Mouse (Mus musculus): ENCODE measurements around the gene Gm21903. TPM values are rescaled to one million over a fixed set of nuclear protein-coding genes. Genes with fewer than 3 reads are reported as not detected.
"Not testable (repeated sequence)": the region's sequence is repeated elsewhere in the genome, so short reads cannot be mapped to it uniquely, and the experiment has no call there.

The Gm21903 gene
- not detected in 2 replicates for polyA plus RNA-seq (2012)

- TF ChIP-seq GATA1 (IDR thresholded peaks at IDR 0.05; ENCODE audit: low read length): no peak
These were observed at the start of gene Gm21903 for GRCm38 (mm10) chr17:39043241-39043640. TSS of gene Gm21903 (minus strand) at chr17:39043341.

DNA sequence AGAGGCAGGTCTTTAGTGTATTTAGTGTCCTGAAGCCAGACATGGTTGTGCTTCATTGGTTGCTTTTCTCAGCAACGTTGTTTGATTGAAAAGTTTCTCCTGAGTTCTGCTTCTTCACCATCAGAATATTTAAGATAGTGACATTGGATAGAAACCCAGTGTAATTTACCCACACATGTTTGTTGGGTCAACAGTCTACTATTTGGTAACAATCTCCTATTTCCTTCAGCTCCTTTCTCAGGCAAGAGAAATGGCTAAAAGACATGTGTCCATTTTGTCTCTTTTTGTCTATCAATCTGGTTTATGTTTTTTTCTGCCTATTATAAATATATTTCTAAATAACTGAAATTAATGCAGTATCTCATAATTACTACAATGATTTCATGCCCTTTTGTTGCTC is 33.8 kb upstream of the Gm21903 start, which contains the start of gene Esp23:
Gene Esp23 (minus strand): TSS at position 101 of the 400 bp plus-strand sequence.
- no peak for TF ChIP-seq GATA1 (IDR thresholded peaks at IDR 0.05; ENCODE audit: low read length)

GRCm38 (mm10) chr17:39063641-39064040 is 20.5 kb upstream of the Gm21903 start:
- TF ChIP-seq GATA1 (IDR thresholded peaks at IDR 0.05; ENCODE audit: low read length): no peak

DNA sequence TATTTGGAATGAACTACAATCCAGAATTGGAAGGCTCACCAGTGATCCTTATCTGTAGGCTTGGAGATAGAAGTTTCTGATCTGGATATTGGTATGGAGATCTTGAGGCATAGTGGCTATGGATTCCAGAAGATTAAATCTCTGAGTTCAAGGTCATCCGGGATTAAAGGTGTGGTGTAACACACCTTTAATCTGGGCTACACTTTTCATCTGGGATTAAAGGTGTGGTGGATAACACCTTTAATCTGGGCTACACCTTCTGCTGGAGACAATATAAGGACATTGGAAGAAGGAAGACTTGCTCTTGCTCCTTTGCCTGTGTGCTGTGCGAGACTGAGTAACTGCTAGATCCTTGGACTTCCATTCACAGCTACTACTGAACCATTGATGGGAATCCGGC is 6.7 kb downstream of the Gm21903 start, which contains the start of gene Esp24:
Gene Esp24 (plus strand): TSS at position 301 of the 400 bp plus-strand sequence.
- not testable (repeated sequence) for TF ChIP-seq GATA1 (IDR thresholded peaks at IDR 0.05; ENCODE audit: low read length)

GRCm38 (mm10) chr17:39017184-39017583 is 26.0 kb downstream of the Gm21903 start:
- TF ChIP-seq GATA1 (IDR thresholded peaks at IDR 0.05; ENCODE audit: low read length): no peak

DNA sequence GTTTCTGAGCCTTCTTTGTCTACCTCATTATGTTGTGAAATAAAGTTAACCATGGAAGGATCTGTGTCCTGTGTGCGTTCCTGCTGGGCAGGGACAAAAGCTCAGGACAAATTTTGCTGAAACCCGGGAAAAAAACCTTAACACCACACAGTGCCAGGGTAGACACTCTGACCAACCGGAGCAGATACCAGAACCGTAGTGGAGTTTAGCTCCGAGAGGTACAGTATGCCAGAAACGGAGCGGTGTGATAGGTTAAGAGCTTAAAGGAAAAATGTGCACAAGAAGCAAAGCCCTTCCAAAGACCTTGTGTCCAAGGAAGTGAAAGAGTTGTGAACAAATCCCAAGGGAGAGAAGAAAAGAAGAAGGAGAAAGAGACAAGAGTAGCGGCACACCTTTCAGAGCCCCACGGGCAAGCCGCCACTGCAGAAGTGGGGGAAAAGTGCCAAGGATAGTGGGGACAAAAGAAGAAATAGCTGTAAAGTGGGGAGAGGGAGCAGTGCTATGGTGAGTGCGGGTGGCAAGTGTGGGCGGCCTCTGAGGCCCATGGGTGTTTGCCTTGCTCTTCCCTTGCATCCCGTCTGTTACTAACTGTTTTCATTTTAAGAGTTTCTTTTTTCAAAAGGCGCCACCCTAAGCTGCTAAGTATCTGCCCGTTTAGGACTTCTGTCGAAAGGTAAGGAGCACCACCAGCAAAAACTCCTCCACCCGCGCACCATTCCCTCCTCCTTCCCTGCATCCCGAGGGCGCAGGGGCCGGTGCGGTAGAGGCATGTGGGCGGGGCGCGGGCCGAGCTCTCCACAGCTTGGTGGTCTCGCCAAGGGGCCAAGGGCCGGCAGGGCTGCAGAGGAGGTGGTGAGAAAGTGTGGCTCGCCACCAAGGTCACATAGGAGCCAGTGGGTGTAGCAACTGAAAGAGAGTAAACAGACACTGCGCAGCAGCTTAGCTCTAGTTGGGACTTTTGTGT is 32.2 kb downstream of the Gm21903 start:
- no peak for TF ChIP-seq GATA1 (IDR thresholded peaks at IDR 0.05; ENCODE audit: low read length)

GRCm38 (mm10) chr17:39009846-39010245 is 33.3 kb downstream of the Gm21903 start:
- TF ChIP-seq GATA1 (IDR thresholded peaks at IDR 0.05; ENCODE audit: low read length): no peak

Other genes with a start within 250 kb of the Gm21903 start
- not detected in 2 replicates for gene Esp24, start 6.6 kb downstream of the Gm21903 start, polyA plus RNA-seq (2012)
- gene Esp23, start 33.7 kb upstream of the Gm21903 start, polyA plus RNA-seq (2012): not detected in 2 replicates
- gene Esp22, start 52.0 kb upstream of the Gm21903 start, polyA plus RNA-seq (2012): not detected in 2 replicates

All from G1E-ER4 (cell line).